Mouse (Mus musculus): Measurements from ENCODE around the gene Traf6.

Gene Traf6

DNA sequence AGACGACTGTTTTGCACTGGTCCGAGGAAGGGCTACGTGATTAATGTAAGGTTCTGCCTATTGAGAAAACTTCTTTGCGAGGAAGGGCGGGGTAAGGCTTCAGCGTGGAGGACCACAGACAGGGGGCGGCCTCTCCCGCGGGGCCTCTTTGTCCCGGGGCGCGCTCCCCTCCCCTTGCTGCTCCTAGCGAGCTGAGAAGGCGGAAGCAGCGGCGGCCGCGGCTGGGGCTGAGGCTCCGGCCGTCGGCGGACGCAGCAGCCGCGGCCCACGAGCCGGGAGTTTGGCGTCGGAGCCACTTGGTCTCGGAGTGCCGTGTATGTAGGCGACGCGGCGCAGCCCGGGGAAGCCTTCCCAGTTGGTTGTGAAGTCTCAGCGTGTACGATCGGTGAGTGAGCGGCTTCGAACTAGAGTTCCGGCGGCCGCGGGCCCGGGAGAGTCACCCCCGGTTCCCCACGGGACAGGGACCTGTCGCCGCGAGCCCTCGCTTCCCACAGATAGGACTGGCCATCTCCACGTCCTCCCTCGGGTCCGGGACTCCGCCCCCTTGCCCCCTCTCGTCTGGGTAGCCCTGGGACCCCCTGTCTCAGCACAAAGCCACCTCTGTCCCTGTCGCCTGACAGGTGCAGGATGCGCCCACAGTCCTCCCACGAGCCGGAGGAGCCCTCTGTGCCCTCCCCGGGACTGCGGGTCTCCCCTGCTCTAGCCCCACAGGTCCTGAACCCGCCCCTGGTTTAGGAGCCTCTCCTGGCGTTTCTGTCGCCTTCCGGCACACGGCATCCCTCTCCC lies at the start of gene Traf6:
Traf6 (plus strand) TSS at position 194 of the 786 bp plus-strand sequence.
- DNase-seq (ENCODE audit: inconsistent ontology term), result peak; percentile 92

DNA sequence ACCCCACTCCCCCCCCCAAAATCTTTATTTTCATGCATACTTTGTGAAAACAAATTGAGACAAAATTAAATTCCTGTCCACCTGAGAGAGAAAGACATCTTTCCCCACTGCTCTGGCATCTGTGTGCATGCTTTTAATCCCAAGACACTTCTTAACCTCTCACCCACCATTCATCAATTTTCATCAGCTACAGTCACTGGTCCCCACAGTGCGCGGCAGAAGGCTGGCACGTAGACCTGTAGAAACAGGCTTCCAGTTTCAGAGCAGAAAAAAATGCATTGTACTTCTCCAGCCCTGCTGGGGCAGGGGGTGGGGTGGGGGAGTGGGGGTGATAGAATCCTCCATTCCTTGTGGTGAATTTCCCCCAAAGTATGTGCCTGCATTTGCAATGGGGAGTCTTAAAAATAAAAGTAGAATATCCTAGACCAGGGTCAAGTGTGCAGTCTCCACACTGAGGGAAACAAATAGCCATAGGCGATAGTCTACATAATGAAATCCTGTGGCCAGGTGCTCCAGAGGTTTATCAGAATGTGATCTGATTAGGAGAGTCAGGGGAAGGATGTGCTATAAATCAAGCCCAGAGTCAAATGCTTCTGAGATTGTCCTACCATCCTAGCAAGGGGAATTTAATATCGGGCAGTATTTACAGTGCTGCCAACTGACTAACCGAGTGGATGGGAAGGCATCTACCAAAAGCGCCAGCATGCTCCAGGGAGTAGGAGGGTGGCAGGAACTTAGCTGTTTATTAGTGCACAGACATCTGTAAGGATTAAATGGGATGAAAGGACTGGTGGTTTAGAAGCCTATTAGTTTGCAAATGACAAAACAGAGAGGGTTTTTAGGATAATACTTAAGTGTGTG lies 39.0 kb upstream of the Traf6 start:
- DNase-seq (ENCODE audit: inconsistent ontology term), result no peak

GRCm38 (mm10) chr2:101639840-101640350 lies 38.3 kb upstream of the Traf6 start:
- peak; percentile 90 for DNase-seq (ENCODE audit: inconsistent ontology term)

DNA sequence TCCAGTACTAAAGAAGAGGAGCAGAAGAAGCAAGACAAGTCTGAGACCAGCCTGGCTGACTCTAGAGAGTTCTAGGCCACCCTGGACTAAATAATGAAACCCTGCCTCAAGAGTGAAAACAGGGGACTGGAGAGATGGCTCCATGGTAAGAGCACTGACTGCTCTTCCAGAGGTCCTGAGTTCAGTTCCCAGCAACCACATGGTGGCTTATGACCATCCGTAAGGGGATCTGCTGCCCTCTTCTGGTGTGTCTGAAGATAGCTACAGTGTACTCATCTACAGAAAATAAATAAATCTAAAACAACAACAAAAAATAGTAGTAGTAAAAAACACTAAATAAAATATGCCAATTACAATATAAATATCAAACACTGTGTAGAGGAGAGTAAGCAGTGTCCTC lies 32.4 kb upstream of the Traf6 start:
- DNase-seq (ENCODE audit: inconsistent ontology term), result no peak

DNA sequence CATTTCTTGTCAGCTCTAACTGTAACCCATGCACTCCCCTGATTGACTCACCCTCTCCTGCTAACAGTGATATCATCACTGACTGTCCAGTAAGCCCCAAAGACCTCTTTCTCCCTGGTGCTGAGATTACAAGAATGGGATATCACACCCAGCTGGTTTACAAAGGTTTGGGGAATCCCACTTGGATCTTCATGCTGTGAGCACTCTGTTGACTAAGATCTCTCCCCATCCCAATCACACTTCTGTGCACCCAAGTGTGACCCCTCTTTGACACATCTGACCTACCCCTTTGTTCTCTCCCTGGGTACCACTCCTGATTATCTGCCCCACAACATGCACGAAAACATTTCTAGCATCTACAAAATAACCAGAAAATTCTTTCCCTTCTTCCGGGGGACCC lies 29.9 kb upstream of the Traf6 start:
- DNase-seq (ENCODE audit: inconsistent ontology term), result peak; percentile 22

- no peak for DNase-seq (ENCODE audit: inconsistent ontology term)
These were observed 29.0 kb upstream of the Traf6 start, which contains the start of the genes Rag1 and B230118H07Rik for GRCm38 (mm10) chr2:101649114-101649671. Gene Rag1 (minus strand): TSS chr2:101649501. Gene B230118H07Rik (minus strand): TSS chr2:101649532.

GRCm38 (mm10) chr2:101650446-101650845 lies 27.8 kb upstream of the Traf6 start:
- DNase-seq (ENCODE audit: inconsistent ontology term), result no peak

DNA sequence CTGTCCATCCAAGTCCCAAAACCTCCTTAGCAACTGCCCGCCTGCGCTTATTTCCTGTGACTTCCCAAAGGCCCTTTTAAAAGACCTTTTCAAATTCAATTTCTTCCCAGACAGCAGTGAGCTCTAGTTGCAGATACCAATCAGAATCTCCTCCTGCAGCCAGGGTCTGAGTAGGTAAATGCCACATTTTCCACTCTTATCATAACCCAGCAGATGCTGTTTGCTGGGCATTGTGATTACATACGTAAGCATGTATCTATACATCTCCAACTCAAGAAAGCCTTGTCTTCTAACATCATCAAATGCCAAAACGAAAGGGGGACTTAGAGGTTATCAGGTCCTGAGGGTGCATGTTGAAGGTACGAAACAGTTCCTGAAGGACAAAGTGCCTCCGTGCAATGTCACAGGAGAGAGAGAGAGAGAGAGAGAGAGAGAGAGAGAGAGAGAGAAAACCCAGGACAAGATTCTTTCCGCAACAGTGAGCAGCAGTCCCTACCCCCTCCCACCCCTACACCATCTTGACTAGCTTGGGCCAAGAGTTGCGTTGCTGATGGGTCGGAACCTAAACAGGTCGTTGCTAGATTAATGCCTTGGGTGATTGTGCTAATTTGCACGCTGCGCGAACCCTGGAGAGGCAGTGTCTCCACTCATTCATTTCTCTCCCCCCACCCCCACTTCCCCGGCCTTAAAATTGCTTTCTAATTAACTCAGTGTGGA lies 25.9 kb upstream of the Traf6 start:
- peak; percentile 71 for DNase-seq (ENCODE audit: inconsistent ontology term)

- DNase-seq (ENCODE audit: inconsistent ontology term), result no peak
These were observed 25.2 kb upstream of the Traf6 start for GRCm38 (mm10) chr2:101652921-101653597.

DNA sequence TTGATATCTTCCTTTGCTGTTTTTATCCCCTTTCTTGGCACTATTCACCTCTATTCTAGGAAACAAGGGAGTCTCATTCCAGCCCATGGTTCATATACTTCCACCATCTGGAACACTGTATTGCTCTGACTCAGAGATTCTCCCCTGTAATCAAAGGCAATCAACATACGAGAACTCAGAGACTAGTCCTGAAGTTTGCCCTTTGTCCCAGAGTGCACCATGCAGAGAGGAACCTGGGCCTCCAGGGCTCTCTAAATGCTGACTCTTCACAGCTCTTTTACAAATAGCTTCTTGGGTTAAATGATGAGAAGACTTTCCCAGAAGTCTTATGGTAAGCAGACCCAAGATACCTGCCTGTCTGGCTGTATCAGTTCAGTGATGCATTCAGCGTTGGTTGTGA lies 17.7 kb upstream of the Traf6 start:
- no peak for DNase-seq (ENCODE audit: inconsistent ontology term)

GRCm38 (mm10) chr2:101665058-101665702 lies 13.0 kb upstream of the Traf6 start:
- DNase-seq (ENCODE audit: inconsistent ontology term), result peak; percentile 61

DNA sequence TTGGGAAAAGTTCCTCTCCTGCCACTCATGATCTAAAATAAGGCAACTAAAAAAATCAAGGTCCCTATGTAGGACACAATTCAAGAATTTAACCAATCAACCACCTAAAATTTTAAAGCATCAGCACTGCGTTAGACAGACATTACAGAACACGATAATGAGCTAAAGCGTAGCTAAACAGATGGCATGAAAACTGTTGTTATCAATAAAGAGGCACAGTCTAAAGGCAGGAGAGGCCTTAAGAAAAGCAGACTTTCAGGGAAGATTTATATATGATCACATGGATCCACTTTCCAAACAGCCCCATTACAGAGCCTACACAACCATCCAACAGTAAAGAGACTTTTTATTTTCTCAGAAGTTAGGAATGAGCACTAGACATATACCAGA lies 12.5 kb upstream of the Traf6 start:
- no peak for DNase-seq (ENCODE audit: inconsistent ontology term)

- no peak for DNase-seq (ENCODE audit: inconsistent ontology term)
These were observed 9.5 kb upstream of the Traf6 start for GRCm38 (mm10) chr2:101668751-101669150.

GRCm38 (mm10) chr2:101673547-101673946 lies 4.7 kb upstream of the Traf6 start:
- no peak for DNase-seq (ENCODE audit: inconsistent ontology term)

- DNase-seq (ENCODE audit: inconsistent ontology term), result peak; percentile 32
These were observed 1.0 kb downstream of the Traf6 start for GRCm38 (mm10) chr2:101679164-101679784.

DNA sequence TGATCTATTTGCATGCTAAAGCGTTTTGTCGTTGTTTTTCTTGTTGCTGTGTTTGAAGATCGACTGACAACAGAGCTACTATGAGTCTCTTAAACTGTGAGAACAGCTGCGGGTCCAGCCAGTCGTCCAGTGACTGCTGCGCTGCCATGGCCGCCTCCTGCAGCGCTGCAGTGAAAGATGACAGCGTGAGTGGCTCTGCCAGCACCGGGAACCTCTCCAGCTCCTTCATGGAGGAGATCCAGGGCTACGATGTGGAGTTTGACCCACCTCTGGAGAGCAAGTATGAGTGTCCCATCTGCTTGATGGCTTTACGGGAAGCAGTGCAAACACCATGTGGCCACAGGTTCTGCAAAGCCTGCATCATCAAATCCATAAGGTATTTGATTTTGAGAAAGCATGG lies 6.2 kb downstream of the Traf6 start:
- DNase-seq (ENCODE audit: inconsistent ontology term), result no peak

DNA sequence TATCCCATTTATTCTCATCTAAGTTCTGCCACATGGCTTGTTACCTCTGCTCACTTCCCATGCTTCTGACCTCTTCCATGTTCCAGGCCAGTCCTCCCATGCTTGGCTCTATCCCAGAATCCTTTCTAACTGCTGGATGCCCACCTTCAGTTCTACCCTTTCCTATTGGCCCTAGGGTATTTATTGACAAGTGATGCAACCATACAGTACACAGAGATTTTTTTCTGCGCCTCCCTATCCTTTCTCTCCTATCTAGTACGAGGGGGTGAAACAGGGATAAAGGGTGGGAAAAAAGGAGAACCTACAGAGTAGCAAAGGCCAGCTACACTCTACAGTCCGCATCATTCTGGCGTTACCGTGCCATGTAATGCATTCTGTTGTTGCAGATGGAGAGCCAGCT lies 9.8 kb downstream of the Traf6 start:
- DNase-seq (ENCODE audit: inconsistent ontology term), result no peak

DNA sequence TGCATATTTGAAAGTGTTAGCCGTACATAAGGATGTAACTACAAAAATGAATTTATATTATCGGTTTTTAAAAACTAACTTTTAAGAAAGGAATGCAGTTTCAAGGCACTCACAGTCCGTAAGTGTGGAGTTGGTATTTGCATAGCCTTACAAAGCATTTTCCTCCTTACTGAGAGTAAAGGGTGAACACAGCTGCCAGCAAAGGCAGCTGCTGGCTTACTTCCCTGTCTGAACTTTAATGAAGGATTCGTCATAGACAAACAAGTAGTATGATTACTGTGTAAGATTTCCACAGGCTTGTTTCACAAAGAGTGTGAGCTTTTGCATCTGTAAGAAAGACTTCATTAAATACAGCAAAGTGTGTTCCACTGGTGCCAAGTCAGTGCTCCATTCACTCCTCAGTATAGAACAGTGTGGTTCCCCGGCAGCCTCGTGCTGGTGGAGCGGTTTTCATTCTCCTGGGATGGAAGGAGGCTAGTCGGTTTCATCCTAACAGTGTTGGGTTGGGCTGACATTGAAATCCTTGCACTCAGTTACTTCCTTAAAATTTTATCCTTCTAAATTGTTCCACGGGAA lies 12.1 kb downstream of the Traf6 start:
- DNase-seq (ENCODE audit: inconsistent ontology term), result no peak

- DNase-seq (ENCODE audit: inconsistent ontology term), result no peak
These were observed 14.8 kb downstream of the Traf6 start for GRCm38 (mm10) chr2:101693043-101693442.
